Mouse (Mus musculus): ENCODE measurements around the gene Fndc9.

The Fndc9 gene

GRCm38 (mm10) chr11:46241150-46241673 is 5.9 kb downstream of the Fndc9 start:
- no peak for DNase-seq

GRCm38 (mm10) chr11:46241985-46242384 is 6.7 kb downstream of the Fndc9 start:
- DNase-seq: no peak

- no peak for DNase-seq
Observed at GRCm38 (mm10) chr11:46244731-46245604, 9.6 kb downstream of the Fndc9 start.

- DNase-seq: no peak
Observed at GRCm38 (mm10) chr11:46245926-46246325, 10.6 kb downstream of the Fndc9 start.

GRCm38 (mm10) chr11:46246393-46246792 is 11.1 kb downstream of the Fndc9 start:
- no peak for DNase-seq

GRCm38 (mm10) chr11:46248352-46248751 is 13.0 kb downstream of the Fndc9 start:
- DNase-seq: no peak

GRCm38 (mm10) chr11:46251994-46252393 is 16.7 kb downstream of the Fndc9 start:
- DNase-seq: peak; percentile 72

- no peak for DNase-seq
Observed at GRCm38 (mm10) chr11:46255291-46255690, 20.0 kb downstream of the Fndc9 start.

- DNase-seq: peak; percentile 37
Observed at GRCm38 (mm10) chr11:46258207-46258606, 22.9 kb downstream of the Fndc9 start.

- DNase-seq: no peak
Observed at GRCm38 (mm10) chr11:46258749-46259148, 23.4 kb downstream of the Fndc9 start.

- no peak for DNase-seq
Observed at GRCm38 (mm10) chr11:46262854-46263253, 27.5 kb downstream of the Fndc9 start.

- no peak for DNase-seq
Observed at GRCm38 (mm10) chr11:46263291-46263690, 28.0 kb downstream of the Fndc9 start.

GRCm38 (mm10) chr11:46264584-46264983 is 29.3 kb downstream of the Fndc9 start:
- DNase-seq: no peak

GRCm38 (mm10) chr11:46265031-46265786 is 29.9 kb downstream of the Fndc9 start:
- no peak for DNase-seq

GRCm38 (mm10) chr11:46268991-46269390 is 33.7 kb downstream of the Fndc9 start:
- peak; percentile 54 for DNase-seq

- no peak for DNase-seq
Observed at GRCm38 (mm10) chr11:46269391-46269790, 34.1 kb downstream of the Fndc9 start.

GRCm38 (mm10) chr11:46269893-46270292 is 34.6 kb downstream of the Fndc9 start:
- DNase-seq: no peak

GRCm38 (mm10) chr11:46272058-46272681 is 36.8 kb downstream of the Fndc9 start:
- DNase-seq: no peak

GRCm38 (mm10) chr11:46273969-46274368 is 38.6 kb downstream of the Fndc9 start:
- no peak for DNase-seq

- DNase-seq: peak; percentile 85
Observed at GRCm38 (mm10) chr11:46275302-46275701, 40.0 kb downstream of the Fndc9 start.

GRCm38 (mm10) chr11:46276168-46276567 is 40.8 kb downstream of the Fndc9 start:
- no peak for DNase-seq

- peak; percentile 36 for DNase-seq
Observed at GRCm38 (mm10) chr11:46276778-46277177, 41.4 kb downstream of the Fndc9 start.

GRCm38 (mm10) chr11:46278140-46278539 is 42.8 kb downstream of the Fndc9 start:
- no peak for DNase-seq
